Mouse (Mus musculus): ENCODE results near the gene Fgfrl1.
A peak's percentile ranks its signal among the peaks of the same experiment; 100 is the strongest.

The Fgfrl1 gene

GRCm38 (mm10) chr5:108700346-108700745, 8.2 kb downstream of the Fgfrl1 start:
- no peak for DNase-seq (ENCODE audit: low read depth, low spot score)

GRCm38 (mm10) chr5:108701341-108702021, 9.3 kb downstream of the Fgfrl1 start:
- no peak for DNase-seq (ENCODE audit: low read depth, low spot score)

GRCm38 (mm10) chr5:108703754-108704626, 11.8 kb downstream of the Fgfrl1 start:
- DNase-seq (ENCODE audit: low read depth, low spot score), result no peak

- no peak for DNase-seq (ENCODE audit: low read depth, low spot score)
Measured at GRCm38 (mm10) chr5:108707758-108708157, 15.6 kb downstream of the Fgfrl1 start.

- DNase-seq (ENCODE audit: low read depth, low spot score), result no peak
Measured at GRCm38 (mm10) chr5:108708419-108708818, 16.2 kb downstream of the Fgfrl1 start.

- DNase-seq (ENCODE audit: low read depth, low spot score), result no peak
Measured at GRCm38 (mm10) chr5:108708981-108709731, 17.0 kb downstream of the Fgfrl1 start.

GRCm38 (mm10) chr5:108711968-108712367, 19.8 kb downstream of the Fgfrl1 start:
- no peak for DNase-seq (ENCODE audit: low read depth, low spot score)

- no peak for DNase-seq (ENCODE audit: low read depth, low spot score)
Measured at GRCm38 (mm10) chr5:108713096-108713495, 20.9 kb downstream of the Fgfrl1 start.

- DNase-seq (ENCODE audit: low read depth, low spot score), result no peak
Measured at GRCm38 (mm10) chr5:108713691-108714090, 21.5 kb downstream of the Fgfrl1 start.

GRCm38 (mm10) chr5:108714149-108714548, 22.0 kb downstream of the Fgfrl1 start:
- DNase-seq (ENCODE audit: low read depth, low spot score), result no peak

- DNase-seq (ENCODE audit: low read depth, low spot score), result no peak
Measured at GRCm38 (mm10) chr5:108715974-108716373, 23.8 kb downstream of the Fgfrl1 start.

GRCm38 (mm10) chr5:108718051-108718450, 25.9 kb downstream of the Fgfrl1 start:
- no peak for DNase-seq (ENCODE audit: low read depth, low spot score)

GRCm38 (mm10) chr5:108719761-108720160, 27.6 kb downstream of the Fgfrl1 start:
- DNase-seq (ENCODE audit: low read depth, low spot score), result no peak

GRCm38 (mm10) chr5:108724006-108724405, 31.8 kb downstream of the Fgfrl1 start:
- DNase-seq (ENCODE audit: low read depth, low spot score), result no peak

- DNase-seq (ENCODE audit: low read depth, low spot score), result peak; percentile 58
Measured at GRCm38 (mm10) chr5:108726557-108727248, 34.5 kb downstream of the Fgfrl1 start.

GRCm38 (mm10) chr5:108727425-108727824, 35.2 kb downstream of the Fgfrl1 start:
- no peak for DNase-seq (ENCODE audit: low read depth, low spot score)

GRCm38 (mm10) chr5:108741844-108742243, 49.7 kb downstream of the Fgfrl1 start:
- no peak for DNase-seq (ENCODE audit: low read depth, low spot score)

GRCm38 (mm10) chr5:108742596-108742995, 50.4 kb downstream of the Fgfrl1 start:
- no peak for DNase-seq (ENCODE audit: low read depth, low spot score)

GRCm38 (mm10) chr5:108743856-108744255, 51.7 kb downstream of the Fgfrl1 start:
- DNase-seq (ENCODE audit: low read depth, low spot score), result peak; percentile 61

GRCm38 (mm10) chr5:108744629-108745028, 52.4 kb downstream of the Fgfrl1 start:
- DNase-seq (ENCODE audit: low read depth, low spot score), result no peak

All from A20 (cell line).